In genomic region chr15:11845204-11846062, GRCm38 (mm10) we compare ENCODE assay signal across 18 mouse cellular contexts.
DNase-seq lines count a peak whose midpoint lies in the region; ATAC-seq lines count a peak whose summit lies in the region.
"Had no signal": no experiment of that assay in that cellular context is flagged by ENCODE, and none has a peak within 500 bp of the region (broad histone marks: within the 10 kb centered on the region; RNA-seq: fewer than 3 reads in every experiment).

No protein-coding gene starts in this region.

- no peaks in the 10 kb centered on the region for H3K27me3 ChIP-seq in hindbrain, embryonic 11.5 days (ENCODE audit: control insufficient read depth, insufficient read depth, low read length)
- no peaks in the 10 kb centered on the region for H3K27me3 ChIP-seq in hindbrain, embryonic 16.5 days (replicated peaks; ENCODE audit: control insufficient read depth, insufficient read depth, low read length)
- H3K27me3 ChIP-seq in hindbrain, embryonic 13.5 days, result no peaks in the 10 kb centered on the region
- H3K27me3 ChIP-seq in midbrain, embryonic 15.5 days (replicated peaks), result no peaks in the 10 kb centered on the region
- H3K27me3 ChIP-seq: embryonic facial prominence, embryonic 15.5 days; kidney, embryonic 15.5 days; liver, embryonic 12.5 days had no signal

- no peak overlapping the region for H3K9ac ChIP-seq in hindbrain, embryonic 11.5 days (ENCODE audit: low read depth, low read length)
- H3K9ac ChIP-seq in hindbrain, embryonic 16.5 days (ENCODE audit: low read depth, low read length), result no peak overlapping the region
- no peak overlapping the region for H3K9ac ChIP-seq in hindbrain, embryonic 13.5 days
- H3K9ac ChIP-seq in midbrain, embryonic 15.5 days, result no peak overlapping the region
- H3K9ac ChIP-seq: embryonic facial prominence, embryonic 15.5 days; kidney, embryonic 15.5 days; liver, embryonic 12.5 days; lung, embryonic 14.5 days had no signal

- no peak overlapping the region for H3K27ac ChIP-seq in hindbrain, embryonic 11.5 days (ENCODE audit: low read depth, low read length)
- no peak overlapping the region for H3K27ac ChIP-seq in hindbrain, embryonic 16.5 days (ENCODE audit: low read depth, low read length)
- no peak overlapping the region for H3K27ac ChIP-seq in hindbrain, embryonic 13.5 days
- H3K27ac ChIP-seq in midbrain, embryonic 15.5 days, result no peak overlapping the region
- H3K27ac ChIP-seq: embryonic facial prominence, embryonic 15.5 days; forebrain, embryonic 10.5 days; kidney, embryonic 15.5 days; liver, embryonic 12.5 days had no signal

- H3K36me3 ChIP-seq in hindbrain, embryonic 11.5 days (ENCODE audit: control insufficient read depth, insufficient read depth, low read length), result no peaks in the 10 kb centered on the region
- no peaks in the 10 kb centered on the region for H3K36me3 ChIP-seq in hindbrain, embryonic 16.5 days (ENCODE audit: control insufficient read depth, insufficient read depth, low read length)
- no peaks in the 10 kb centered on the region for H3K36me3 ChIP-seq in hindbrain, embryonic 13.5 days
- no peaks in the 10 kb centered on the region for H3K36me3 ChIP-seq in midbrain, embryonic 15.5 days (replicated peaks)
- H3K36me3 ChIP-seq: embryonic facial prominence, embryonic 15.5 days; forebrain, embryonic 10.5 days; kidney, embryonic 15.5 days; liver, embryonic 12.5 days had no signal

- H3K4me2 ChIP-seq in hindbrain, embryonic 11.5 days (replicated peaks; ENCODE audit: low read depth, low read length), result no peak overlapping the region
- no peak overlapping the region for H3K4me2 ChIP-seq in hindbrain, embryonic 16.5 days (ENCODE audit: low read length)
- H3K4me2 ChIP-seq in hindbrain, embryonic 13.5 days, result peak overlapping the region; percentile 19; the same call in 1 of the 2 replicates
- H3K4me2 ChIP-seq in midbrain, embryonic 15.5 days, result no peak overlapping the region
- H3K4me2 ChIP-seq: embryonic facial prominence, embryonic 15.5 days; kidney, embryonic 15.5 days; liver, embryonic 12.5 days; lung, embryonic 14.5 days had no signal

- DNase-seq in hindbrain, embryonic 11.5 days (ENCODE audit: low spot score), result peak; percentile 10
- peak; percentile 83 for DNase-seq in retina, postnatal 1 day
- no peak for DNase-seq in layer of hippocampus, adult 9-11 months
- no peak for DNase-seq in layer of hippocampus, adult 9-10 months (ENCODE audit: low spot score)
- DNase-seq: adrenal gland, adult 8-10 months; B cell, adult 2 months; cerebellum, adult 11 months; cerebellum, postnatal 14 days; gastrocnemius, postnatal 14 days; lung, embryonic 14.5 days; thymus, adult 18-20 months had no signal

- H3K4me1 ChIP-seq in hindbrain, embryonic 11.5 days (replicated peaks; ENCODE audit: control insufficient read depth, insufficient read depth, low read length), result no peaks in the 10 kb centered on the region
- H3K4me1 ChIP-seq in hindbrain, embryonic 16.5 days (ENCODE audit: control insufficient read depth, insufficient read depth, low read depth, low read length), result no peaks in the 10 kb centered on the region
- no peaks in the 10 kb centered on the region for H3K4me1 ChIP-seq in hindbrain, embryonic 13.5 days (replicated peaks)
- H3K4me1 ChIP-seq in midbrain, embryonic 15.5 days, result peaks cover 5% of the 10 kb centered on the region; the same call in 1 of the 2 replicates
- H3K4me1 ChIP-seq: kidney, embryonic 15.5 days; liver, embryonic 12.5 days had no signal

- WGBS in hindbrain, embryonic 11.5 days, result 71% methylated on average over 16 of the region's 16 CpGs
- WGBS in hindbrain, embryonic 16.5 days, result 58% methylated on average over 16 of the region's 16 CpGs
- 62% methylated on average over 16 of the region's 16 CpGs for WGBS in hindbrain, embryonic 13.5 days
- 52% methylated on average over 16 of the region's 16 CpGs for WGBS in midbrain, embryonic 15.5 days

- no peak overlapping the region for H3K4me3 ChIP-seq in hindbrain, embryonic 11.5 days (ENCODE audit: low read depth, low read length)
- H3K4me3 ChIP-seq in hindbrain, embryonic 16.5 days (ENCODE audit: low read length), result no peak overlapping the region
- no peak overlapping the region for H3K4me3 ChIP-seq in hindbrain, embryonic 13.5 days
- H3K4me3 ChIP-seq in midbrain, embryonic 15.5 days, result no peak overlapping the region
- H3K4me3 ChIP-seq: embryonic facial prominence, embryonic 15.5 days; forebrain, embryonic 10.5 days; kidney, embryonic 15.5 days; liver, embryonic 12.5 days had no signal

- peak; percentile 51; the same call in 1 of the 2 replicates for ATAC-seq in hindbrain, embryonic 11.5 days (ENCODE audit: low FRiP score)
- no peak for ATAC-seq in hindbrain, embryonic 16.5 days
- 0 out of 2 replicates have a peak, but pooled peaks have one; percentile 39 for ATAC-seq in hindbrain, embryonic 13.5 days (ENCODE audit: low FRiP score)
- ATAC-seq in midbrain, embryonic 15.5 days (replicated peaks), result peak; percentile 56; the same call in 1 of the 2 replicates
- ATAC-seq: liver, embryonic 12.5 days had no signal

- H3K9me3 ChIP-seq in hindbrain, embryonic 11.5 days (ENCODE audit: control insufficient read depth, low read length), result no peaks in the 10 kb centered on the region
- H3K9me3 ChIP-seq in hindbrain, embryonic 16.5 days (ENCODE audit: control insufficient read depth, low read length), result no peaks in the 10 kb centered on the region
- H3K9me3 ChIP-seq in hindbrain, embryonic 13.5 days, result no peaks in the 10 kb centered on the region
- H3K9me3 ChIP-seq in midbrain, embryonic 15.5 days, result no peaks in the 10 kb centered on the region
- H3K9me3 ChIP-seq: embryonic facial prominence, embryonic 15.5 days; forebrain, embryonic 10.5 days; kidney, embryonic 15.5 days; liver, embryonic 12.5 days had no signal

Comparison
In these comparisons a context has a peak if more than half of its experiments do, and no peak if none do; other contexts are left out.
1. DNase-seq: peak in hindbrain, embryonic 11.5 days (single experiment) and retina, postnatal 1 day (single experiment); none in layer of hippocampus, adult 9-11 months (single experiment) and layer of hippocampus, adult 9-10 months (single experiment).